Mouse (Mus musculus) heart, postnatal 0 days (tissue): ENCODE data around the gene Meioc.

ENCODE experiments used
- CTCF ChIP-seq: IDR thresholded peaks from 2 replicates; pipeline ENCODE4 v1.5.1; 2016; ENCODE audit warnings: antibody characterized with exemption, control low read depth, low read depth
- EP300 ChIP-seq: IDR thresholded peaks from 2 replicates; pipeline ENCODE4 v1.6.1; 2016; ENCODE audit warnings: antibody characterized with exemption, low read depth

DNA sequence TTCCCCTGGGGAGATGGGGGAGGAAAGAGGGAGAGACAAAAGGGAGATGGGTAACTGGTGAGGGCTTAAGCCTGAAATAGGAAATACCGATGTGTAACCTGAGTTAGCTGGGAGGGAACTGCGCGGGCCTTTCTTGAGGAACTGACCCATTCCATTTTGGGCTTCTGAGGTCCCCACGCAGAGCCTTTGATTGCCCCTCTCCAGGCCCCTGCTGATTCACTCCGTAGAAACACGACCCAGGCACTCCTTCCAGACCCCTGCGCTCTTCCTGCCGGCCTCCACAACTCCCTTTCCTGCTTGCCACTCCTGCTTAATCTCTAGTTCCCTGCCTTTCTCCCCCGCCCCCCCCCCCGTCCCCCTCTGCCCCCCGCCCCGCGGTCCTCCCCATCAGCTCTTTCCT, 30.8 kb upstream of the Meioc start:
- TF ChIP-seq CTCF (no peak), EP300 (no peak)
